Mouse (Mus musculus) ovary, postnatal 10 days (tissue): ENCODE measurements around the gene Olfr524.

Experiments used
- DNase-seq: peaks from one replicate; pipeline ENCODE4 v3.0.0; 2022; ENCODE audit warnings: low spot score

Gene Olfr524

DNA sequence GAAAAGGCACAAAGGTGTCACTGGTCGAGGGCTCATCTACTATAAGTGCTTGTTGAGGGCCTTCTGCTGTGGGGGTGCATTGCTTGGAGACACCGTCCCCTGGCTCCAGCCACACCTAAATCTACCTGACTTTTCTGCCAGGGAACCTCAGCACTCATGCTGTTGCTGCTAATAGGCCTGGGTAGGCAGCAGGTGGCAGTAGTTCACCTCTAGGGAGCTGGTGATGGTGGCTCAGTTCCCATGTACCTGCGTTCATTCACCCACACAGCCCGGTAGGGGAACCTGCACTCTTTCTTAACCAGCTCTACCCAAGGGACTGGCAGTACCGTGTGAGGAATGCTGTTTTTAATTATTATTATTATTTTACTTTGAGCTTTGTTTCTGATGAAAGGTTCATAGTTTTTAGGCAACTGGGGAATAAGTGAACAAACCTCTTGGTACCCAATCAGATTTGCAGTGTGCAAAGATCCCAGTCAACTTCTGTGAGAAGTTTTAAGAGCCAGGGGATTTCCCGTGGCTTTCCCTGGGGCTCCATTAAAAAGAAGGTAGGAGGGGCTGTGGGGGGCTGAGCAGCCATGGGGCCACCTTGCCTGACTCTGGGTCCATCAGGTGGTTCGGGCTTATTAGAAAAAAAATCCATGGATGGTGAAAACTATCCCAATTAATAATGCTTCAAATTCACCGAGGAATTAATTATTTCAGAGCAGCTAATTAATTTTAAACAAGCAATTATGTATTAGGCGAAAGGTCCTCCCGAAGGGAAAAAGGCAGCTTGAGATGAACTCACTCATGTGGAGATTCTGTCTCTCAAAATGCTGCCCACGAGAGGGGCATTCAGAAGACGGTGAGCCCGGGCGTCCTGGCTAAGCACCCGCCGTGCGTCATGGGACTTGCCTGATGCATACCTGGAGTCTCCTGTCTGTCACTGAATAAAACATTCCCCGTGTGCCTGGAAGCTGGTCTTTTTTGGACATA, 18.8 kb downstream of the Olfr524 start:
- DNase-seq, result no peak

DNA sequence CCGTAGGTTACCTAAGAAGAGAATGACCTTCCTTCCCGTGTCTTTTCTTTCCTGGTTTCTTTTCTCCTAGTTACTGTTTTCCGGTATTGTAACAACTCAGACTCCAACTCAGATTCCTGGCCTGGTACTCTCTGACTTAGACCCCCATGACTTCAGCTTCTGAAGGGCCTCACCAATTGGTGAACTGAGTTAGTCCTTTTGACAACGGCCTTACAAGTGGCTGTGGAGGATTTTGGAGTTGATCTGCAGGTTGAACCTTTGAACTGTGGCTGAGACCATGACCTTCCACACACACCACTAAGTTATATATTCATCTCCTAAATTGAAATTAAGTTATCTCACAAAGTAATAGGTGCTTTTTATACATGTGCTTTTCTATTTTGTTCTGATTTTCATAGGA, 21.6 kb downstream of the Olfr524 start:
- DNase-seq, result no peak

DNA sequence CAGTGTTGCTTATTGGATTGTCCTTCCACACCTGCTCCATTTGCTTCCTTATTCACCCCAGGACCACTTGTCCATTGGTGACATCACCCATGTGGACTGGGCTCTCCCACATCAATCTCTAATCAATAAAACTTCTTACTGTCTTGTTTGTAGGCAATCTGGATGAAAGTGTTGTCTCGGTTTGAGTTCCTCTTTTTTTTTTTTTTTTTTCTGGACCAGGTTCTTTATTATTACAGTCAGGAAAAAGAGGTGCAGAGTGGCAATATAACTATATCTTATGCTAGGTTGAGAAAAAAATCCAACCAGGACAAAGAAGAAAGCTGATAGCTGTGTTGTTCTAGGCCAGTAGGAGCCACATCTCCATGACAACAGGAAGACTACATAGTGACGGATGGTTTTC, 25.1 kb downstream of the Olfr524 start:
- DNase-seq, result no peak

DNA sequence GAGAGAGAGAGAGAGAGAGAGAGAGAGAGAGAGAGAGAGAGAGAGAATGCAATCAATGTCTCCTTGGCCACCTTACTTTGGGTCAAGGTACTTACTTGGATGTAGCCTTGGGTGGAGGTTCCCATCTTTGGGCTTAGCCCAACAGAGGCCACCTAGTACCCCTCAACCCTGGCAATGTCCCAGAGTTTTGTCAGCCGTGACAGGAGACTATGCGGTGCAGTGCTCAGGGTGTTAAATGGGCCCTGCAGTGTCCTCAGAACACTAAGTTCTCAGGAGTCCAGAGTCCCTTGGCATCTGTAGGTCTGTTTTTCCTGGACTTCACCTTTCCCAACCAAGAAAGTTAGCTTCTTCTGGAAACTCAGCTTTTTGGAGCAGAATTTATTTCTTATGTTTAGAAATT, 26.6 kb downstream of the Olfr524 start:
- no peak for DNase-seq

DNA sequence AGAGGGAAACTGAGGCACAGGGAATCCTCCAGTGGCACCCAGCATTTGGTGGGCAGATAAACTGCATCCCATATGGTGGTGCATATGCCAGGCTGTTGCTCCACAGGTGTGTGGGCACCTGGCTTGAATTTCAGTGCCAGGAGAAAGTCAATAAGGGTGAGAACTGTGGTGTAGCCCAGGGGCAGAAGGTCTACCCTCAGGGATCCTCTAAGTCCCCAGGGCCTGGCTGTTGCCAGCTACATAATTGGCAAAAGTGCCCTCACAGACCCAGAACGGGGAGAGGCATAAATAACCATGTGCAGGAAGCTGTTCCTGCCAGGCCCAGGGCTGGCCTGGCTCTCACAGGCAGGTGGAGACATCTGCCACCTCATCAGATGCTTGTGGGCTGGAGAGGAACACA, 32.8 kb downstream of the Olfr524 start, which contains the start of gene Olfr523:
Gene Olfr523 (plus strand): TSS at position 282 of the 400 bp plus-strand sequence.
- DNase-seq, result no peak

DNA sequence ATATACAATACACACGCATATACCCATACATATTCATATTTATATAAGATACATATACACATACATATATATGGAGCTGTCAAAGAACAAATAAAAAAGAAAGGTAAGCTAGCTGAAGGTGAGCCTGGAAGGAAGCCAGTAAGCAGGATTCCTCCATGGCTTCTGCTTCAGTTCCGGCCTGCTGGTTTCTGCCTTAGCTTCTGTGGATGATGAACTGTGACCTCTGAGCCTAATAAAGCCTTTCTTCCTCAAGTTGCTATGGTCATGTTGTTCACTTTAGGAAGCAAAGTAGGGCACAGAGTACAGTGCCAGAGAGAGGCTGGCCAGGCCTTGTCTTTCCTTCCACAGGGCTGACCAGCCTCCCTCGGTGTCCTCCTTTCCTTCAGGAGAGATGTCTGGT, 34.9 kb downstream of the Olfr524 start:
- no peak for DNase-seq

DNA sequence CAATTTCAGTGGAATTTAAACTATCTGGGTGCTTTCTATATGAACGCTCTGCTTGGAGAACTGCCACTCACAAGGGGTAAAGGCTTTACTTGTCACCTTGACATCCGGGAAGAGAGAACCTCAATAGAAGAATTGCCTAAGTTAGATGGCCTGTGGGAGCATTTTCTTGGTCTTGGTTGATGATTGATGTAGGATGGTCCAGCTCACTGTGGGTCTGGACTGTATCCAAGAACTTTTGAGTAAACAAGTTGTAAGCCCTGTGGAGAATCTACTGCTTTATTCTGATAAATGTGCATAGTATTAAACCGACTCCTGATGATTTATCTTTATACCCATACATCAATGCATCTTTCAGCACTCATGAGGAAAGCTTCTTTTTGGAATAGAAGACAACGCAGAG, 36.4 kb downstream of the Olfr524 start:
- DNase-seq, result no peak

DNA sequence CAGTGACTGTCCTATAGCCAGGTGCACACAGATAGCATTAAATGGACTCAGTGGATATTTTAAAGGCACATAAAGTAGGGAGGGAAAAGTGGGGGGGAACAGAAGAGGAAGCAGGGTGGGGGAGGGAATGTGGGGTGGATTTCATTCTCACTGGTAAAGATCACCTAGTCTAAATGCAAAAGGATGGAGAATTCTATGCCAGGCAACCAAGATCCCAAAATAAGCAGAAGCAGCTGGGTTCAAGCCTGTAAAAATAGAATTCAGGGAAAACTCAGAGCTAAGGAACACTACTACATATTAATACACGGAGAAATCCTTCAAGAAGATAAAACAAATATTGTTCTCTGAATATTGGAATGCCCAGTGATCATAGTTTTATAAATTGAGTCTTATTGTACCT, 37.8 kb downstream of the Olfr524 start:
- DNase-seq, result no peak

DNA sequence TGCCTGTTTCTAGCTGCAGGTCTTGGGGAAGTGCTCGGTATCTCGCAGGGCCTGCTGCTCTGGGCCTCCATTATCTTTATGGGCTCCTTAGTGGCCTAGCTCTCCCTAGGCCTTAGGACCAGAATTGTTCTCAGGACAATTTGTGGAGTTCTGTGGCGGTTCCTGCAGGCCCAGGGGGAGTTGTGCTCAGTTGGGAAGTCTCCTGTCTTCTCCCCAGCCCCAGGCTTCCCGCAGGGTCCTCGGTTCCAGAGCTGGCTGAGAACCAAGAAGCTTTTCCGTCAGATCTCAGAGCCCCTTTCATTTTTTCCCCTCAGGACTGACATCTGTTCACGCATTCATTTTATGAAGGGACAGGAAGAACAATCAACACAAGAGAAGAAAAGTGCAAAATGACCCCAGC, 41.1 kb downstream of the Olfr524 start, which contains the start of gene Olfr522:
Gene Olfr522 (minus strand): TSS at position 101 of the 400 bp plus-strand sequence.
- DNase-seq, result no peak

DNA sequence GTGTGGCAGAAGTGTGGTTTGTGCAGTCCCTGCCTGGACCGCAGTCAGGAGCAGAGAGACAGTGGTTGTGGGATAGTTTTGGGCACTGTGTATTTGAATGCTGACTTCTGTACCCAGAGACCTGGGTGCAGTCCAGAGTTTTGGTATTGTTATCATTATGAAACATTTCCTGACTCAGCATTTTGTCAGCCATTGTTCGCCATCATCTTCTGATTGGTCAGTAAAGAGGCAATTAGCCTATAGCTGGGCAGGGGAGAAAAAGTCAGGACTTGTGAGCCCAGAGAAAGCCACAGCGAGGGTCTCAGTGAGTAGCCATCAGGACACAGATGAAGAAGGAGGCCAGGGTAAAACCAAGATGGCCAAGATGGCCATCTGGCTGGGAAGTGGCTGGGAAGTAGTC, 45.4 kb downstream of the Olfr524 start:
- no peak for DNase-seq

DNA sequence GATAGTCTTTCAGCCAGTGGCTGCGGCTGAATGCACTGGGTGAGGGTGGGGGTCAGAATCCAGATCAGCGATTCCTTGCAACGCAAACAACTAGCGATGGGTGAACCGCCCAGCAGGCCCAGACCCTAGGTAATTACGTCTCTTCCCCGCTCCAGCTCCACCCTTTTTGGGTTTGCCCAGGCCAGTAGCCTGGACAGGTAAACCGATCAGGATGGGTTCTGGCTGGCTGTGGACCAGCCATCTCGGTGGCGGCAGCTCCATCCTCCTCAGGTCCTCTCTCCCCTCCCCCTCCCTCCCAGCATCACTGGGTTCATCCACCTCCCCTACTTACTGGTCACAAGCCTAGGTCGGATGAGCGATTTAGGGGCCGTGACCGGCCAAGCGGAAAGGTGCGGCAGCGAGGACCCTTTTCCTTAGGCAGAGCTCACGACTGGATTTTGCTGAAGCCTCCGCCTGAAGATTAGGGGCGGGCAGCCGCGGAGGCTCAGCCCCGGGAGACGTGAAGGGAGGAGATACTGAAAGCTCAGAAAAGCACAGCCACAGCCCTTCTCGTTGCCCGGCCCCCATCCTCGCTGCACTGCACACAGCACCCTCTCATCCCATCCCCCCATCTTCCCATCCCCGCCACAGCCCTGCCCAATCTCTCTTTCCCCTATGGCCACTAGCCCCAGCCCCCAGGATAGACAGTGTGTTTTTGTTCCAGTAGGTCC, 51.4 kb downstream of the Olfr524 start, which contains the start of gene Sprn:
Gene Sprn (minus strand): TSS at position 660 of the 710 bp plus-strand sequence.
- no peak for DNase-seq

DNA sequence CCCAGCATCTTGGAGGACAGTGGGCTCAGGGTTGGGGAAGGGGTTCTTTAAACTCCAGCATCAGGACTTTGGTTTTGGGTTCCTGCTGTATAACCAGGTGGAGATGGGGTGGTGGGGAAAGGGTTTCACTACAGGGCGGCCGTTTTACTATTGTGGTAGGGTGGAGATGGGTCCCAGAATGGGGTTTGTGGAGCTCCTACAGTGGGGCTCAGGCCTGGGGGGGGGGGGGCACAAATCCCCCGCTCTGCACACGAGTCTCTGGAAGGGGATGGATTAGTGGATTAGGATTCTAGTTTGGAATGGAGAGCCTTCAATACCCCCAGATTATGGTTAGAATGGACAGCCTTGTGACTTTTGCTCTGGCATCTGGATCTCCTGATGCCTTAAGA, 51.9 kb downstream of the Olfr524 start:
- DNase-seq, result no peak

DNA sequence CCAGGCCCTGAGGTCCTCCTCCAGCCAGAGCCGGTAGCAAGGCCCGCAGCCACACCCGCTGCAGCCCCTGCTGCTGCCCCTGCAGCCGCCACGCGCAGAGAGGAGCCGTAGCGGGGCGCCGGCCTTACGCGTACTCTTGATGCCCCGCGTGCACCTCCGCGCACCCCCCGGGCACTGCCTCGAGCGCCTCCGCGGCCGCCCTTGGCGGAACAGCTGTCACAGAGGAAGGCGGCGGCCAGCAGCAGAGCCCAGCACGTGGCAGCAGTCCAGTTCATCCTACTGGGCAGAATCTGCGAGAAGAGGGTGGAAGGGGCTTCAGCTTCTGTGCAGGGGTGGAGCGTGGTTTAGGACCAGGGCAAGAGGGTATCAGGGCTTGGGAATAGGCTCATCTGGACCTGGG, 52.4 kb downstream of the Olfr524 start:
- no peak for DNase-seq
